Mouse (Mus musculus) heart, adult 10 weeks (tissue): ENCODE measurements around the gene Tubb5. TPM values are rescaled to one million over a fixed set of nuclear protein-coding genes. Genes with fewer than 3 reads are reported as not detected.

Experiments
- polyA plus RNA-seq: library from polyadenylated mRNA; stranded (reverse); fragments of 350-450 nt; fragmentation: Illumina TruSeq; extraction: RNeasy Lipid Tissue Mini Kit (QIAGEN cat#74804); gene quantifications from one replicate; pipeline ENCODE4 v1.2.3, GENCODE M21; 2014; ENCODE audit warnings: low read depth, low replicate concordance

Tubb5 gene
- polyA plus RNA-seq: 61.0 TPM

DNA sequence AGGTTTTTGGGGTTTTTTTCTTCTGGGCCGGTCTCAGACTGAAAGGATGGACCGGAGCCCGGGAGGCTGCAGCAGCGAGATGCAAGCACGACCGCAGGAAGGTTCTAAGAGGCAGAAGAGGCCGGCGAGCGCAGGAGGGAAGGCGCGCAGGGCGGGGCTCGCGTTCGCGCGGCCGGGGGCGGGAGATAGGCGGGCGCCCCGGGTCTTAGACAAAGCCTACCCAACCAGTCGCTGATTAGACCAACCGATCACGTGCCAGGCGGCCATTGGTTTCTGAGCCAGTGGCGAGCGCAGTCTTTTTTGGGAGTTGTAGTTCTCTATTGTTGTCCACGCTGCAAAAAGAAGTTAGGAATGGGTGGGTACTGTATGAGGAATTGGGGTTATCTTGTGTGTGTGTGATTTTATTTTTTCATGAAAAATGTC lies at the start of gene Tubb5:
Gene Tubb5, minus strand, starts transcription at position 185 of the 423 bp plus-strand sequence.

GRCm38 (mm10) chr17:35879245-35880057 lies 41.3 kb upstream of the Tubb5 start, which contains the start of gene Dhx16:
Gene Dhx16 (plus strand): TSS chr17:35879819.

DNA sequence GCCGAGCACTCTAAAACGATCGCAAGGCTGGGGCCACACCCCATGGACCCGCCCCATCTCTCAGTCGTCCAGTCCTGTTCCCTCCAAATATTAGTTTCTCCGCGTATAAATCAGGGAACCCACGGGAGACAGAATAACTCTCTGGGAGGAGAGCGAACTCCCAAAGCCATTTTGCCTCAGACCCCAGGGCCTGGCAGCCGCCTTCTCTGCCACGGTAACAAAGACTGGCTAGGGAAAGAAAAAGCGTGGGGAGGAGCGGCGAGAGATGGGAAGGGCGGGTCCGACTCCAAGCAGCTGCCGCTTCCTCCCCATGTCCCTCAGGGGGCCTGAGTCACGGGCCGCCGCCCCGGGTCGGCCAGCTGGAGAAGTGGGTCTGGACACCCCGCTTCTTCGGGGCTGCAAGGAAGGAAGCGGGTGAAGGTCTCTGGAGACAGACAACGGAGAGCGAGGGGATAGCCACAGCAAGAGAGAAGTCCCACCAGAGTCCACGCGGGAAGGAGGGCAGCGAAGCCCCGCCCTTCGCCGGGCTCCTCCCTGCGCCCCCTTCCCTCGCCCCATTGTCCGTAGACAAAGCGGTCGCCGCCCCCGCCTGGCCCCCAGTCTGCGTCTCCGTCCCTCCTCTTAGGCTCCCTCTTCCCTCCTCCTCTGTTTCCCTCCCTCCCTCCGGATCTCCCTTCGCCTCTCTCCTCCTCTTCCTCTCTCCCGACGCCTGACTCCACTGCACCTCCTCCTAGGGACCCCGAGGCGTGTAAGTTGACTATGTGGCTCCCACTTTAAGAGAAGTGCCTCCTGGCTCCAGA lies 27.6 kb upstream of the Tubb5 start, which contains the start of gene Ppp1r18:
Gene Ppp1r18, plus strand, starts transcription at position 113 of the 800 bp plus-strand sequence.

DNA sequence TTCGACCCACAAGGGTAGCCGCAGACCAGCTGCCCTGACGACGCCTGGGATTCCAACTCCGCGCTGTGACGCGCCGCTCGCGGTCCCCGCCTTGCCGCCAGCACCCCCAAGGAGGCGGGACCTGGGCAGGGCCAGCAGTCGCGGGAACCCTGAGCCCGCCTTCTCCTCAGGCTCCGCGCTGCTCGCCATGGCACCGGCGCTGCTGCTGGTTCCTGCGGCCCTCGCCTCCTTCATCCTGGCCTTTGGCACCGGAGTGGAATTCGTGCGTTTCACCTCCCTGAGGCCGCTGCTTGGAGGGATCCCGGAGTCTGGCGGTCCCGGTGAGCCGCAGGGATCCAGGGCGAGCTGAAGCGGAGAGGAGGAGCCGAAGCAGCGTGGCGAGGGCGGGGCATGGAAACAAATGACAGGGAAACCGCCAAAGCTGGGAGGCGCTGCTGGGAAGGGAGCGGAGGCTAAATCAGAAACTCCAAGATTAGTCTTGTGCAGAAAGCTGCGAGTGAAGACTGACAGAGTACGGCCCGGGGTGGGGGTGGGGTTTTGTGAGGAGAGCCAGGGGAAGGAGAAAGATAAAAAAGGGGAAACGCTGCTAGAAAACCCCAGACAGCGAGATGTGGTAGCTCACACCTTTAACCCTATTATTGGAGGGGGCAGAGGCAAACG lies 23.2 kb upstream of the Tubb5 start, which contains the start of gene Nrm:
Gene Nrm, plus strand, starts transcription at position 121 of the 660 bp plus-strand sequence.

DNA sequence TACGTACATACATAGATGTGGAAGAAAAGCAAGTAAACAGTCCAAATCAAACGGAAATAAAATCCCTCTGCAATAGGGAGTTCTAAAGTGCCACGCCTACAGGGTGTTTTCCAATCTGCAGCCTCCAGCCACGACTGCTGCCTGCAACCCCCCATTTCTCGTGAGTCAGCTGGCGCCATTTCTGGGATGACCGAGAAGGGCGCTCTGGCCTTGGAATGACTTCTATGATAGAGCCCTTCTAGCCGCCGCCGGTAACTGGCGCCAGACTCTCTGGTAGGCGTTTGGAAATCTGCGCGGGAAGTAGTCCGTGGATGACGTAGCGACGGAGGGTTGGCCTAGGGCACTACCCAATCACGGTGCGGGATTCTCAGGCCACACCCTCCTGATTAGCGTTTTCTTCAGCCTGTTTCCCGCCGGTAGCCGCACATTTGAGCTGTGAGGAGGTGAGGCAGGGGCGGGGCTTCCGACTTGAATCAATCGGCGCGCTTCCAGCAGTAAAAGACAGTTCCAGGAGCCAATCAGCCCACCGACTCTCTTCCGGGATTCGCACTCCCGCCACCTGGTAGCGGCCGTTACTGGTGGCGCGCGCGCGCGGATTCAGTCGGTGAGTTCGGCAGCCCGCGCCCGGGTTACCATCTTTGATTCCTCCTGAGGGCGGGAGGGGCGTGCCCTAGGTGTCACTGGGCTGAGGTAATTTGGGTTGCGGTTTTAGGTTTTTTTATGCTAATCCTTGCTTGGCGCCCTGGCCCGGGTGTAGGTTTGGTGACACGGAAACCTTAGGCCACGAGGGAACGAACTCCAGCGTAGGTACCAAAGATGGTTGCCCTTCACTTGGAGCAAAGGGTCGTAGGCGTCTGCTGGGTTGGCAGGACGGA lies 3.2 kb upstream of the Tubb5 start, which contains the start of gene Mdc1:
Gene Mdc1, plus strand, starts transcription at position 440 of the 875 bp plus-strand sequence.

DNA sequence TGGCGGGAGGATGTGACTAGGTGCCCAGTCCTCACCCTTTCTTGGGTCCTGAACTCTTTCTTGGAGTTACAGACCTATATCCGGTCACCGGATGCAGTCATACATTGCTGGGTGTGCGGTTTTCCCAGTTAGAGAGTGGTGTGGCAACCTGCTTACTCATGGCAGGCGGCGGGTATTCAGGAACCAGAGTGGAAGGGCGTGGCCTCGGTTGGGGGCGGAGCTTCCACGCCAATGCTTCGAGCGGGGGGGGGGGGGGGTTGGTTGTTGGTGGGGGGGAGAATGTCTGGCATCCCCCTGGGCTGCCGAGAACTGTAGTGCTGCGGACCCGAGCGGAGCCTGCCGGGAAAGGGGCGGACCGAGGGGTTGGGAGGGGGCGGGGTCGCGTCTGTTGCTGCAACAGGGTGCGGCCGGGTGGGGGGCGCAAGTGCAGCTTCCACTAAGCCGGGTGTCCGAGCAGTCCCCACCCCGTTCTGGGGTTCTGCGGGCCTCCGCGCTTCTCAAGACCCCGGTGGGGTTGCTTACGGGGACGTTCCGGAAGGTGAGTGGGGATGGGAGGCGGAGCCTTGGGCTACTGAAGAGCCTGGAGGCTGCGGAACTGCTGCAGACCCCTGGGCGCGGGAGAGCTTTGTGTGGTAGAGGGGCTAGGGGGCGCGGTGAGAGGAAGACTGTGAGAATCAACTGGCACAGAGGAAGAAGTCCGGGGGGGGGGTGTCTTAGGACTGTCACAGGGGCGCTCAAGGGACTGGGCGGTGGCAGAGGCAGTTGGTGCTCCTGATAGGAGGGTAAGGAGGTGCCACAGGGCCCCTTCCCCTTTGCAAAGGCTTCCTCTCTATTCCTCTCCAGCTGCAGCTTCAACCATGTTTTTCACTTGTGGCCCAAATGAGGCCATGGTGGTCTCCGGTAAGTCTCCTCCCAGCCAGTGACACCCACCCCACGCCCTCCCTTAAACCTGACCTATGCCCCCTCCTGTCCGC lies 14.9 kb downstream of the Tubb5 start, which contains the start of gene Flot1:
Gene Flot1, plus strand, starts transcription at position 267 of the 974 bp plus-strand sequence.

GRCm38 (mm10) chr17:35821439-35822430 lies 16.4 kb downstream of the Tubb5 start, which contains the start of gene Ier3:
Gene Ier3 (plus strand): TSS chr17:35821684.

Other genes with a start within 250 kb of the Tubb5 start
- not detected for gene Sfta2, start 236.8 kb downstream of the Tubb5 start, polyA plus RNA-seq
- gene Gm9573, start 211.7 kb downstream of the Tubb5 start, polyA plus RNA-seq: not detected
- gene Mucl3, start 194.6 kb downstream of the Tubb5 start, polyA plus RNA-seq: not detected
- 18.8 TPM for gene Vars2, start 170.7 kb downstream of the Tubb5 start, polyA plus RNA-seq
- 17.7 TPM for gene Gtf2h4, start 164.6 kb downstream of the Tubb5 start, polyA plus RNA-seq
- gene Ddr1, start 133.7 kb downstream of the Tubb5 start, polyA plus RNA-seq: 21.4 TPM
- gene Ier3, start 16.6 kb downstream of the Tubb5 start, polyA plus RNA-seq: 49.8 TPM
- 165 TPM for gene Flot1, start 15.1 kb downstream of the Tubb5 start, polyA plus RNA-seq
- gene Mdc1, start 3.2 kb upstream of the Tubb5 start, polyA plus RNA-seq: 11.2 TPM
- 2.1 TPM for gene Nrm, start 23.0 kb upstream of the Tubb5 start, polyA plus RNA-seq
- gene Ppp1r18, start 27.3 kb upstream of the Tubb5 start, polyA plus RNA-seq: 15.0 TPM
- gene Dhx16, start 41.5 kb upstream of the Tubb5 start, polyA plus RNA-seq: 35.4 TPM
- gene 2310061I04Rik, start 59.1 kb upstream of the Tubb5 start, polyA plus RNA-seq: 140 TPM
- 9.7 TPM for gene Atat1, start 71.8 kb upstream of the Tubb5 start, polyA plus RNA-seq
- 69.9 TPM for gene Mrps18b, start 78.1 kb upstream of the Tubb5 start, polyA plus RNA-seq
- 16.9 TPM for gene Ppp1r10, start 78.1 kb upstream of the Tubb5 start, polyA plus RNA-seq
- gene Abcf1, start 131.5 kb upstream of the Tubb5 start, polyA plus RNA-seq: 71.8 TPM
- gene Gnl1, start 141.5 kb upstream of the Tubb5 start, polyA plus RNA-seq: 26.8 TPM
- gene Prr3, start 141.9 kb upstream of the Tubb5 start, polyA plus RNA-seq: 5.0 TPM
- 7.0 TPM for gene H2-T24, start 182.3 kb upstream of the Tubb5 start, polyA plus RNA-seq
- 36.4 TPM for gene H2-T23, start 194.5 kb upstream of the Tubb5 start, polyA plus RNA-seq
- gene H2-T22, start 204.4 kb upstream of the Tubb5 start, polyA plus RNA-seq: 22.8 TPM
- gene Gm6034, start 204.7 kb upstream of the Tubb5 start, polyA plus RNA-seq: not detected
- gene Gm11127, start 220.1 kb upstream of the Tubb5 start, polyA plus RNA-seq: not detected